Mouse (Mus musculus): ENCODE data around the gene Mtmr14. TPM values are rescaled to one million over a fixed set of nuclear protein-coding genes. Genes with fewer than 3 reads are reported as not detected.

Mtmr14 gene
- 37.5 and 37.7 TPM in 2 replicates for polyA plus RNA-seq (2015; fragmentation: Nextera tagmentation; extraction: Ambion mirVana)

DNA sequence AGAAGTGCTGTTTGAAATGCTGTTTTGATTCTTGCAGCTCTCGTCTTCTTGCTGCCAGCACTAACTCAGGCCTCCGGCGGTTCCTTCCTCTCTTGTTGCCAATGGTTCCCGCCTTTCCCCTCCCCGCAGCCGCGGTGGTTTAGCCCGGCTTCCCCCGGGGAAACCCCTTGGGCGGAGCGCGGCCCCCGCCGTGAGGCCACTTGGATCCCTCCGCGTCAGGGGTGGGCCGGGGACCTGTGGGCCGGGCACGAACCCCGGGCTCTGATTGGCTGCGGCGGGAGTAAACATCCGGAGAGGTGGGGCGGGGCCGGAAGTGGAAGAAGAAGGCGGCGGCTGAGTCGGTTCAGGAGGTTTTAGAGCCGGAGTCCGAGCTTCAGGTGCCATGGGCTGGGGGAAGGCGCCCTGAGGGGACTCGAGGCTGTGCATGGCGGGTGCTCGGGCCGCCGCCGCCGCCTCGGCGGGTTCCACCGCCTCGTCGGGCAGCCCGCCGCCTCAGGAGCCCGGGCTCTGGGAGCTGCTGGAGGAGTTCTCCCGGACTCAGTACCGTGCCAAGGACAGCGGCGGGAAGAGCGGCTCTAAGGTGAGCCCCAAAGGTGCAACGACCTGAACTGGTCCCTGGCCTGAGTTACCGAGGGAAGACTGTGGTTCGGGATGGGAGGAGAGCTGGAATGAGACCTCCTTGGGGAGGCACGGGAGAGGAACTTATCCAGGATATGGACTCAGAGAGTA is at the start of gene Mtmr14:
Gene Mtmr14, plus strand, starts transcription at position 302 of the 729 bp plus-strand sequence.
- DNase-seq (ENCODE audit: low spot score), result peak; percentile 100

DNA sequence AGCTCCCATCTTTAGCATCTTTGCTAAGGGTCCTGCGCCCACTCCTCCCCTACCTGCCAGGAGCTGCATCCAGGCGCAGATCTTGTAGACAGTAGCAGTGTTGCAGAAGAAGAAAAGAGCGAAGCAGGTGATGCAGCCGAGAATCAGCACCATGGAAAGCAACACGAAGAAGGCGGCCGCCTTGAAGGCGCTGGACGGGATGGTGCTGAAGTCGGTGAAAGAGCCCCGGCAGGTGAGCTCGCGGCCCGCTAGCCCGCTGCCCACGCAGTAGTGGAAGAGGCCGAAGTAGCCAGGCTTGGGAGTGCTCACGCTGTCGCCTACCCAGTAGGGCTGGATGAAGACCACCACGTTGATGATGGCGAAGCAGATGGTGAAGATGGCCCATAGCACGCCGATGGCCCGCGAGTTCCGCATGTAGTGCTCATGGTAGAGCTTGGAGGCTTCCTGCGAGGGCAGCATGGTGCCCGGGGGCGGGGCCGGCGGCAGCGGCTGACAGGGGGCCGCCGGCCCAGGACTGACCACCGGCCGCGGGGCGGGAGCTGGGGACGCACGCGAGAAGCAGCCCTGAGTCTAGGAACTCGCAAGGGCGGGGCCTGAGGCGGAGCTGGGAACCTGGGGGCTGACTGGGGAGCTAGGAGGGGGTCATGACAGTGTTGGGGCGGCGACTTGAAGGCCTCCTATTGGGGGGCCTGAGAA is 43.7 kb upstream of the Mtmr14 start:
- peak; percentile 8 for DNase-seq (ENCODE audit: low spot score)

DNA sequence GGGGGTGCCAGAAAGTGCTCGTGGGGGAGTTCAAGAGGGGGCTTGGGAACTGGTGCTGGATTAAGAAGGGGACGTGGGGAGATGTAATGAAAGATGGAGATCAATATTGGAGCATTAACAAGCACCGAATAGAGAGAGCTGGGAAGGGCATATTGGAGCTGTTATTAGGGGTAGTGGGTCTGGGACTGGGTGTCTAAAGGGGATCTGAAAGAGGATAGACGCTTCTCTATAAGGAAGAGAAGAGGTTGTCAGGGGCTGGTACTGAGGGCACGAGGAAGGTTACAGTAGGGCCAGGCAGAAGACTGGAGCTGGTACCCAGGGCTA is 43.2 kb upstream of the Mtmr14 start:
- DNase-seq (ENCODE audit: low spot score), result no peak

DNA sequence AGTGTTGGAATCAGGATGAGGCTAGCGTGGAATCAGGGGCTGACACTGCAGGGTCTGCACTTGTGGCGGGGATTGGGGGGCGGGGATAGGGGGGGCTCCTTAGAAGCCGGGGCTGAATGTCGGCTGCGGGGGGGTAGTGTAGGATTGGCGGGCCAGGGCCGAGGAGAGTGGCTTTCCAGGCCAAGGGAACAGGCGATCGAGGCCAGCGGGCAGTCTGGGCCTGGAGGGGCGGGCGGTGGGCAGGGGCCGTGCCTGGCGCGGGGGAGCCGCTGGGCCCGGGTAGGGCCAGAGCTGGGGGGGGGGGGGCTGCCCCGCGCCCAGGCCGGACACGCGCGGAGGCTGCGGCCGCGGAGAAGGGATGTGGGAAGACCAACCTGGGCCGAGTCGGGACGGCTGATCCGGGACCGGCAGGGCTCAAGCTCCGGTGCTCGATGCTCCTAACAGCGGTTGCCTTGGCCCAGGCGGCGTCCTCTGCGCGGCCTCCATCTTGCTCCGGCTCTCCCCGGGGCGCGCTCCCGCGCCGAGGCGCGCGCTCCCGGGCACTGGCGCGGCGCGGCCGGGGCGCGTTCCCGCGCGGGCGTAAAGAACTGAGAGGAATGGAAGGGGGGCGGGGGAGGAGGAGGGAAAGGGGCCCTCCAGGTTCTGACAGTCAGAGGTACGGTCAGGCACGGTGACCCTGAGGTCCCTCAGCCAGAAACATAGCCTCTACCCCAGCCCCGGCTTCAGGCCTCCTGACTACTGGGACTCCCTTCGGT is 42.6 kb upstream of the Mtmr14 start, which contains the start of gene Lhfpl4:
Gene Lhfpl4, minus strand, starts transcription at position 544 of the 755 bp plus-strand sequence.
- no peak for DNase-seq (ENCODE audit: low spot score)

DNA sequence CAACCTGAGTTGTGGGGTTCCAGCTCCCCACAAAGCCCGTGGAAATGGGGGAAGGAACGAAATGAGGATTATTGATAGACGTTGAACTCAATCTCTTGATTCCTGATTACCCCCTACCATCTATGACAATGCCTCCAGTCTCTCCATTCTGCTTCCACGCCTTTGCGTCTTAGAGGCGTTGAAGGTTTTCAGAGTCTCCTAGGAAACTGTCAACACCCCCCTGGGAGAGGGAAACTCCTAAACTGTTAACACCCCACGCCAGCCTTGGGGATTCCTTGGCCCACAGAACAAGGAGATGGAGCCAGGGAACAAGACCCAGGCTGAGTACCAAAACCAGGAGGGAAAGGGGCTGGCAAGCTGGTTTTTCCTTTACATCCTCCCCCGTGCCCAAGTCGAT is 42.0 kb upstream of the Mtmr14 start:
- DNase-seq (ENCODE audit: low spot score), result no peak

DNA sequence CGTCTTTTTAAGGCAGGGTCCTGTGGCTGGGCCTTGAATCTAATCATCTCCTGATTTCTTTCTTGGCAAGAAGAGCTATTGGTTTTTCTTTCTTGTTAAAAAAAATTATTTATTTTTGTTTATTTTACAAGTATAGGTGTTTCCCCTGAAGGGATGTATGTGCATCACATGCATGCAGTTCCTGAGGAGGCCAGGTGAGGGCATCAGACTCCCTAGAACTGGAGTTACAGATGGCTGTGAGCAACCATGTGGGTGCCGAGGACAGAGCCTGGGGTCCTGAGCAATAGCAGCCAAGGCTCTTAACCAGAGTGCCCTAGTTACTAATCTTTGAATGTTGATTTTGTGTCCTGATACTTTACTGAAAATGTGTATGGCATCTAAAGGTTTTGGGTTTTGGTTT is 21.4 kb upstream of the Mtmr14 start:
- no peak for DNase-seq (ENCODE audit: low spot score)

DNA sequence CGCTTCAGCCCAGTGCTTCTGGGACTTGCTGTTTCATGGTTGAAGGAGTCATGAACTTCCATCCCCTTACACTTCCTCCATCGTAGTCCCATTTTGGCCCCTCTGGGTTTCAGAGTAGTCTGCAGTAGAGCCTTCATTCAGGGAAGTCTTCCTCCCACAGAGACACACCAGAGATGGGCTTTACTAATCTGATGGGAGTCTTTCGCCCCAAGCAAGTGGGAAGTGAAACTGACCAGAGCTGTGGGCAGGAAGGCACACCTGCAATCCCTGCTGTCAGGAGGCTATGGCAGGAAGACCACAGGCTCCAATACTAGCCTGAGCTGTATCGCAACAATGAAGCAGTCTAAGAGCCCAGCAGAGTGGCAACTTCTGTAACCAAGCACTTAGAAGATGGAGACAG is 11.8 kb upstream of the Mtmr14 start:
- DNase-seq (ENCODE audit: low spot score), result no peak

DNA sequence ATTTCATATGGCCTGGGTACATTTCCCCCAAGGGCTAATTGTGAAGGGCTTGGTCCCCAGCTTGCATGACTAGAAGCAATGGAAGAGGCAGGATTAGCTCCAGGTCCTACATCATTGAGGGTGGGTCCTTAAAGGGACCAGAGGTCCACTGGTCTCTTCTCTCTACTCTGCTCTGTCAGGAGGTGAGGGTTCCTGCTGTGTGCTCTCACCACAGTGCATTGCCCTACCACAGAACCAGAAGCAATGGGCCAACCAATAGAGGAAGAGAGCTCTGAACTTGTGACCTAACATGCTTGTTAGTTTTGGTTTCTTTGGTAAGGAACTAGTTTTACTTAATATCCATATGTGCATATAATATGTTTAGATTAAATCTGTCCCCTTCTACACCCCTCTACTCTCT is 10.9 kb upstream of the Mtmr14 start:
- no peak for DNase-seq (ENCODE audit: low spot score)

DNA sequence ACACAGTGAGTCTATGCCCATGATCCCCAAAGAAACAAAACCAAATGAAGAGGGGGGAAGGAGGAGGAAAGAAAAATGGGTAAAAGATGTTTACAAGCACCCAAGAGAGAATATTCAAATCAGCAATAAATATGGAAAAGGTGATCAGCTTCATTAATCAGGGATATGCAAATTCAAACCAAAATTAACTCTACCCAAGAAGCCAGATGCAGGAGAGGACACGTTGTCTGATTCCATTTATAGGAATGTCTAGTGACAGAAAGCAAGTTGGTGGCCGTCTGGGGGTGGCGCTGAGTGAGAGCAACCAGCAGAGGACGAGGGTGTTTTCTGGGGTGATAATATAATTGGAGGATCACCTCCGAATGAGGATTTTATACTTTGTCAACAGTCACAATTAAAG is 2.5 kb upstream of the Mtmr14 start:
- DNase-seq (ENCODE audit: low spot score), result no peak

DNA sequence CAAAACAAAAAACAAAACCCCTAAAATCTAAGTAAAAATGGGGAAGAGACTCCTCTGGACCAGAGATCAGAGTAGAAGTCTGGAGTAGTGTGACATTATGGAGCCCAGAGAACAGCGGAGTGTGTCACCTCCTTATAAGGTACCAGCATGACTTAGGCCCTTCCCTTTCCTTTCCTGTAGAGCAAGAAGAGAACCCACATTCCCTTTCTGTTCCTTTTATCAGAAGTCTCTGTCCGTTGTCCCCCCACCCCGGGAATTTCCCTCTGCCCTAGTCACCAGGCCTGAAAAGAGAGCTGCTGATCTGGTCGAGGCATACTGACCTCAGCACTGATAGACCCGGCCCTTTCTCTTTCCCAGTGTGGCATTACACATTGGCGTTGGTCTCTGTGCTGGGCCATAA is 799 bp downstream of the Mtmr14 start:
- DNase-seq (ENCODE audit: low spot score), result peak; percentile 7

DNA sequence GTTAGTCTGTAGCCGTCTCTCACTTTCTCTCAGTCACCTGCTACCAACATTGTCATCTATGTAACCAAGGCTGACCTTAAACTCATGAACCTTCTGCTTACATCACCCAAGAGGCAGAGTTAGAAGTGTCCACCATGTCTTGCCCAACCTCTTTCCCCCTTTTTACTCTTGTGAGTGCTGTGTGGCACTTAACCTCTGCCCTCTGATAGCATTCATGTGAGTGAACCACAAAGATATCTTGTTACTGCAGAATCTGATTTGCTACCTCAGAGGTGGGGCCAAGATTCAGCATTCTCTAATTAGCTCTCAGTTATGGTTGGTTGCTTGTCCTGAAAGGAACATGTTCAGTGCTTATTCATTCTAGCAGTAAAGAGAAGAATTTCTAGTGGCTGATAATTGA is 5.1 kb downstream of the Mtmr14 start:
- DNase-seq (ENCODE audit: low spot score), result no peak

DNA sequence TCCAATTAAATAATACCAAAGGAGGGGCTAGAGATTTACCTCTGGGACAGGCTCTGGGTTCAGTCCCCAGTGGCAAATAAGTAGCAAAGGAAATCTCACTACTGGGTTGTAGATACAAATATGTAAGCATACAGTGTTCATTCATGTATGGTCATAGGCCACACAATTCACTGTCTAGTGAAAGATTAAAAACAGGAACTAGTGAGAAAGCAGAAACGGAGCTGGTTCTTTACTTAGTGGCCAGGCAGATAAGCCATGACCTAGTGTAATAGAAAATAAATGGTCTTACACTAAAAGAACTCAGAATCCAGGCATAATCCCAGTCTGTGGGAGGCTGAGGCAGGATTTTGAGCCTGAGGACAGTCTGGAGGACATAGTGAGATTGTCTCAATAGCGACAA is 7.9 kb downstream of the Mtmr14 start:
- no peak for DNase-seq (ENCODE audit: low spot score)

DNA sequence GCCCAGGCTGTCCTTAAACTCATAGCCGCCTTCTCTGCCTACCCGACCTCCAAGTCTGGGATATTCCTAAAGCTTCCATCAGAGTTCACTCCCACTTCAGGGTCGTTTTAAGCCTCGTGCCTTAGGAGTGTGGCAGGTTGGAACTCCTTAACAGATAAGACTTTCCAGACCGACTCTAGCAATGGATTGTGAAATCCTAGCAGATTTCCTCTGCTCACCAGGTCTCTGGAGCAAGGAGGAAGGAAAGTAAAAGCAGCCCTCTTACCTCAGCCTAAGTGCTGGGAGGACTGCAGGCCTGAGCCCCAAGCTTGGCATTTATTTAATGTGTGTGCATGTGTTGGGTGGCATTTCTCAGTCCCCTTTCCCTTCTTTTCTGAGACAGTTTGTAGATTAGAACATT is 13.1 kb downstream of the Mtmr14 start:
- DNase-seq (ENCODE audit: low spot score), result no peak

DNA sequence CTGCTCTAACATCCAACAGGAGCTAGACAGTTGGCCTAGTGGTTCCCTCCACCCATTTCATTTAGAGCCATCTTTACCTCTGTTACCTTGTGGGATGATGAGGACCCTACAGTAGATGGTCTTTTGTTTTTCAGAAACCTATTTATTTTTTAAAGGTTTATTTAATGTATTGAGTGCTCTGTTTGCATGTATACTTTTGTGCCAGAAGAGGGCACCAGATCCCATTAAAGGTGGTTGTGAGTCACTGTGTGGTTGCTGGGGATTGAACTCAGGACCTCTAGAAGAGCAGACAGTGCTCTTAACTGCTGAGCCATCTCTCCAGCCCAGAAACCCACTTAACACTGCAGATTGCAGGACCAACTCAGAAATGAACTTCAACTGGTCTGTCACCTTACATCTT is 14.3 kb downstream of the Mtmr14 start:
- no peak for DNase-seq (ENCODE audit: low spot score)

DNA sequence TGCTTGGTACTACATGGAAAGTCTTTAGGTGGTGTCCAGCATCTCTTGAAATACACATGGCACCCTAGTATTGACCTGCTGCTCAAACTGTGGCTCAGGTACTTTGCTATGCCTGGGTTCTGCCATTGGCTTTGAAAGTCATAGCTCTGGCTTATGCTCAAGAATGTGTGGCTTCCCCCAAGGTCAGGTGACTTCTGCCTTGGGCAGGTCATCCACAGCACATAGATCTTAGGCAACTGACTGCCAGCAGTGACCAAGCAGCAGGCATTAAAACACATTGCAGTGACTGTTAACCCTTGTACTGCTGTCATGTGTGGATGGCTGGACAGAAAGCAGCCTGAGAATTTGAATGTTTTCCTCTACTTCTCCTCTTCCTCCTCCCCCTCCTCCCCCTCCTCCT is 17.3 kb downstream of the Mtmr14 start:
- no peak for DNase-seq (ENCODE audit: low spot score)

DNA sequence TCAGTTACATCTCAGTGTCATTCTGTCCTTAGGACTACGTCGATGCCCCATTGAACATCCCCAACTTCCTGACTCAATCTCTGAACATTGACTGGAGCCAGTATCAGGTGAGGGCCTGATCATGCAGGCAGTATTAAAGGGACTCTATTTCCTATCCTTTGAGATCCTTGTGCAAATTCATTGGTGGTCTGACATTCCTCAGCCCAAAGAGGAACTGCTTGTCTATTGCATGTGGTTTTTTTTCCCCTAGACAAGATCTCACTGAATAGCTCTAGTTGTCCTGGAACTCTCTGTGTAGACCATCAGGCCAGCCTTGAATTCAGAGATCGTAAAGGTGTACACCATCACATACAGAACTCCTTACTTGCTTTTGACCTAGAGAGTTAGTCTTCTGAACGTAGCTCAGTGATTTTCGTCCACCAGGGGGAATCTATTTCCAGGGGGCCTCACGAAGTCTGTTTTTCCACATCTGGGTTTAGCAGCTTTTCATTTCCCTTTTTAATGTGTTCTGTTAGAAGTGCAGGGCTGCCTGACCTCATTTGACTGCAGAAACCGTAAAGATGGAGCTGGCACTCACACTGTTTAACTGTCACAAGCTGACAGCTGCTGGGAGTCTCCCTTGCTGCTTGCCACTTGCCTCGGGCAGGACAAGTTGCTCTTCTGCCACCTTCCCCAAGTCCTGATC is 23.7 kb downstream of the Mtmr14 start:
- DNase-seq (ENCODE audit: low spot score), result no peak

DNA sequence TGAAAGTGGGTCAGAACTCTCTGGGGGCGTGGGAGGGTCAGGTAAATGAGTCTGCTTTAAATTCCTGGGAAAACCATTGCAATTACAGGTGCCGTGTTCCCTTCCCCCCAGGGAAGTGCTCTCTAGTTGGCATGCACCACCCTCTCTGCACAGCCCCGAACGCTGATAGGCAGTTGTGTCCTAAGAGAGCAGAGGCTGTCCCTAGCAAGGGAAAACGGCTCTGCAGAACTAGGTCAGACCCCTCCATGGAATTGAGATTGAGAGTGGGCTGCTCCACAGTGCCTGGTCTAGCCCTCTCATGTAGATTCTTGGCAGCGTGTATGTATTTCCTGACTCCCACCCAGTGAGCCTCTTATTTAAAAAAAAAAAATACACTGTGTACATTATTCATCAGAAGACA is 25.9 kb downstream of the Mtmr14 start:
- DNase-seq (ENCODE audit: low spot score), result no peak

DNA sequence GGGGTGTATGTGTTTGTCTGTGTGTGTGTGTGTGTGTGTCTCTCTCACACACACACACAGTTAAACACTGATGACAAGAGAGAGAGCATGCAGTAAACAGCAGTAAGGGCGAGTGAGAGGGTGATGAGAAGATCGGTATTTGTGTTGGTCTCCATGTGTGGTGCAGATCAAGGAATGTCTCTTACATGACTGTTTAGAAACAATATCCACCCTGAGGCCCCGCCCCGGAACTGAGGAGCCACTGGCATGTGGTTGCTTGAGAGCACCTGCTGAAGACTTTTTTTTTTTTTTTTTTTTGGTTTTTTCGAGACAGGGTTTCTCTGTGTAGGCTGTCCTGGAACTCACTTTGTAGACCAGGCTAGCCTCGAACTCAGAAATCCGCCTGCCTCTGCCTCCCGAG is 26.8 kb downstream of the Mtmr14 start:
- no peak for DNase-seq (ENCODE audit: low spot score)

DNA sequence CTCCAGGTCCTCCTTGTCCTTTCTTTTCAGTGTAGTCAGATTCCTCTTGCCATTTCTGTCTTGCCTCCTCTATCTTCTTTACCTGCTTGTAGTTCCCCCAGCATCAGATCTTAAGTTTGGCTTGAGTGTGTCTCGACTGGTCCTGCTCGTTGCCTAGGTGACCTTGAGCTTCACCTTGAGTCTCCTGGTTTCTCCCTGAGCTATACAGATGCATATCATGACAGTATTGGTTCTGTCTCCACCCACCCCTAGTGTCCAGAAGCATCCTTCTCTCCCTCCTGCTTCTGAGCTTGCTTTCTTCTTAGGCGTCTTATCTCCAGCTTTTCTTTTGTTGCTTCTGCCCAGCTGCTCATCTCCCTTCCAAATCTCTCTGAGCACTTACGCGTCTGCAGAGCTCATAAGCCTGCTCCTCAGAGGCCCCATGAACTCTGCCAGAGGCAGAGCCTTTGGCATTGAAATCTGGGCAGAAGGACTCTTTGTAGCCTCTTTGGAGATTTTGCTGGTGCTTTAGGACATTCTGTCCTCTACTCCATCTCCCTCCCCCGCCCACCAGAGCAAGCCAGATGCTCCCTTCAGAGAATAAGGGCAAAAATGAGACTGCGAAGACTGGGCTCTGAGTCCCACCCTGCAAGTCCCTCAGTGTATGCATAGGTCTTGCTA is 29.5 kb downstream of the Mtmr14 start:
- no peak for DNase-seq (ENCODE audit: low spot score)

DNA sequence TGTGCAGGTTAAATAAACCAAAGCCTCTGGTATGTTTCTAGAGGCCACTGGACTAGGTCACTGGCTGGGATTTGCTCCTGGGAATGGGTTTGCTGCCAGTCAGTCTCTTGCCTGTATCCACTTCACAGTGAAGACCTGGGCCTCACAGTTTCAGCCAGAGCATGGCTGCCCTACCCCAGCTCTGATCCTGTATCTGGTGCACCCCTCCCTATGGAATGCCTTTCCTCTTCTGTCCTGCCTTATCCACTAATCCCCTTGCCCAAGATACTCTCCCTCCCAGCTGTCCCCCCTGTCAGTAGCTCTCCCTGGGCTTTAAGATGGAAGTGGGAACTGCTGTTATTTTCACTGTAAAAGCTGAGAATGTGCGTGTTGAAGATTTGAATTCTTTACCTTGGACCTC is 30.3 kb downstream of the Mtmr14 start:
- no peak for DNase-seq (ENCODE audit: low spot score)

DNA sequence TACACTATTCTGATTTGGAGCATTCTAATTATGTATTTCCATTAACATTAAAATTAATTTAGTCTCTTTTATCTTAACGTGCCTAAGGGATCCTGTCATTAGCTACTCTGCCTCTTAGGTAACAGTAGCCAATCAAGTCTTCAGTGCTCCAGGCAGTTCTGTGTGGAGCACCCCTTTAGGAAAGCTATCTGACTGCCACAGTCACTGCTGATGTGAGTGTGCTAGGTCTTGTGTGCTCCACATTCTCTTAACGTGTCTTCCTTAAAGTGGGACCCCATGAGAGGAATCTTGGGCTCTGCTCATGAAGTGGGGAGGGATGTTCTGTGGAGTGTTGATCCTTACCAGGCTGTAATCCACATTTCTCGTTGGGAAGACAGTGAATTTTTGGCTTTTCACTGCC is 34.7 kb downstream of the Mtmr14 start:
- no peak for DNase-seq (ENCODE audit: low spot score)
